Mouse (Mus musculus) hindbrain, embryonic 16.5 days (tissue): Measurements from ENCODE around the gene Trpc4ap. TPM values are rescaled to one million over a fixed set of nuclear protein-coding genes. Genes with fewer than 3 reads are reported as not detected.

Source experiments
- ATAC-seq: fragments of 200-750 bp; cut with Nextera tagmentation; 2 replicates; pipeline ENCODE4 v1.8.0; 2017; ENCODE audit warnings: moderate TSS enrichment, moderate library complexity
- H3K27ac ChIP-seq: fragments of 300-500 bp; sonication (generic); 2 replicates; pipeline ENCODE4 v1.5.1; 2014; ENCODE audit warnings: low read depth, mild to moderate bottlenecking, control low read depth, low read length, moderate library complexity
- H3K27me3 ChIP-seq: fragments of 300-500 bp; sonication (generic); replicated peaks from 2 replicates; pipeline ENCODE4 v1.6.1; 2014; ENCODE audit warnings: low read length; ENCODE audit not compliant: control insufficient read depth, insufficient read depth
- H3K36me3 ChIP-seq: fragments of 300-500 bp; sonication (generic); 2 replicates; pipeline ENCODE4 v1.6.1; 2014; ENCODE audit warnings: mild to moderate bottlenecking, low read length, moderate library complexity, mixed read lengths; ENCODE audit not compliant: control insufficient read depth, insufficient read depth
- H3K4me1 ChIP-seq: fragments of 300-500 bp; sonication (generic); 2 replicates; pipeline ENCODE4 v1.6.1; 2014; ENCODE audit warnings: low read depth, low read length; ENCODE audit not compliant: control insufficient read depth, insufficient read depth
- H3K4me2 ChIP-seq: fragments of 300-500 bp; sonication (generic); 2 replicates; pipeline ENCODE4 v1.6.1; 2014; ENCODE audit warnings: mild to moderate bottlenecking, low read length, control low read depth, moderate library complexity
- H3K4me3 ChIP-seq: fragments of 300-500 bp; sonication (generic); 2 replicates; pipeline ENCODE4 v1.5.1; 2014; ENCODE audit warnings: mild to moderate bottlenecking, low read length, control low read depth, moderate library complexity
- H3K9ac ChIP-seq: fragments of 300-500 bp; sonication (generic); 2 replicates; pipeline ENCODE4 v1.6.1; 2014; ENCODE audit warnings: low read depth, mild to moderate bottlenecking, control low read depth, low read length, moderate library complexity
- H3K9me3 ChIP-seq: fragments of 300-500 bp; sonication (generic); 2 replicates; pipeline ENCODE4 v1.6.1; 2014; ENCODE audit warnings: mild to moderate bottlenecking, low read length, moderate library complexity; ENCODE audit not compliant: control insufficient read depth
- WGBS: fragments of 180-500 bp; shearing (Covaris S2); extraction: QIAGEN DNeasy Blood & Tissue Kit; methylation state at CpG from one replicate; pipeline ENCODE4 v1.1.7; 2014; 5-methylcytosine and 5-hydroxymethylcytosine counted together
- polyA plus RNA-seq: library from polyadenylated mRNA; unstranded; fragments of >200 nt; fragmentation: Nextera tagmentation; extraction: Ambion mirVana; gene quantifications from 2 replicates; pipeline ENCODE4 v1.2.1, GENCODE M21; 2015

The Trpc4ap gene
- polyA plus RNA-seq, 1 experiment from 2014 or later: 155 TPM

GRCm38 (mm10) chr2:155683137-155683536 lies 9.0 kb downstream of the Trpc4ap start:
- Histone ChIP-seq H3K9ac (no peak overlapping the region), H3K36me3 (no peaks in the 10 kb centered on the region), H3K27ac (no peak overlapping the region), H3K9me3 (no peaks in the 10 kb centered on the region), H3K4me3 (no peak overlapping the region), H3K4me2 (no peak overlapping the region), H3K27me3 (no peaks in the 10 kb centered on the region), H3K4me1 (no peaks in the 10 kb centered on the region; the same call in 1 of the 2 replicates)
- ATAC-seq: no peak
- 70% methylated on average over 3 of the region's 3 CpGs for WGBS

- 92% methylated on average over 2 of the region's 2 CpGs for WGBS
These were observed 10.3 kb downstream of the Trpc4ap start for GRCm38 (mm10) chr2:155681874-155682273.

GRCm38 (mm10) chr2:155681194-155681593 lies 11.0 kb downstream of the Trpc4ap start:
- Histone ChIP-seq H3K27me3 (no peaks in the 10 kb centered on the region), H3K4me1 (no peaks in the 10 kb centered on the region; the same call in 1 of the 2 replicates), H3K9me3 (no peaks in the 10 kb centered on the region), H3K27ac (no peak overlapping the region), H3K36me3 (no peaks in the 10 kb centered on the region), H3K4me2 (no peak overlapping the region), H3K4me3 (no peak overlapping the region), H3K9ac (no peak overlapping the region)
- 71% methylated on average over 8 of the region's 8 CpGs for WGBS
- ATAC-seq: no peak

More at GRCm38 (mm10) chr2:155681874-155682273, 10.3 kb downstream of the Trpc4ap start:
- Histone ChIP-seq H3K4me2 (no peak overlapping the region), H3K36me3 (no peaks in the 10 kb centered on the region), H3K9ac (no peak overlapping the region), H3K27ac (no peak overlapping the region), H3K4me3 (no peak overlapping the region), H3K4me1 (no peaks in the 10 kb centered on the region; the same call in 1 of the 2 replicates), H3K27me3 (no peaks in the 10 kb centered on the region), H3K9me3 (no peaks in the 10 kb centered on the region)
- ATAC-seq: no peak

- Histone ChIP-seq H3K4me2 (no peak overlapping the region), H3K9me3 (no peaks in the 10 kb centered on the region), H3K4me3 (no peak overlapping the region), H3K9ac (no peak overlapping the region), H3K36me3 (no peaks in the 10 kb centered on the region), H3K27ac (no peak overlapping the region), H3K4me1 (no peaks in the 10 kb centered on the region), H3K27me3 (no peaks in the 10 kb centered on the region)
- ATAC-seq: no peak
- 66% methylated on average over 5 of the region's 5 CpGs for WGBS
These were observed 11.6 kb downstream of the Trpc4ap start for GRCm38 (mm10) chr2:155680591-155680990.

- Histone ChIP-seq H3K9ac (no peak overlapping the region), H3K4me2 (no peak overlapping the region), H3K9me3 (no peaks in the 10 kb centered on the region), H3K36me3 (no peaks in the 10 kb centered on the region), H3K27me3 (no peaks in the 10 kb centered on the region), H3K4me1 (no peaks in the 10 kb centered on the region), H3K27ac (no peak overlapping the region), H3K4me3 (no peak overlapping the region)
- no peak for ATAC-seq
- WGBS: 94% methylated on average over 4 of the region's 4 CpGs
These were observed 12.5 kb downstream of the Trpc4ap start for GRCm38 (mm10) chr2:155679586-155680110.

- H3K9me3 ChIP-seq: no peaks in the 10 kb centered on the region
- no peaks in the 10 kb centered on the region for H3K27me3 ChIP-seq
- WGBS: 68% methylated on average over 4 of the region's 4 CpGs
- ATAC-seq: no peak
- no peak overlapping the region for H3K4me3 ChIP-seq
- H3K4me1 ChIP-seq: no peaks in the 10 kb centered on the region; the same call in 1 of the 2 replicates
- H3K27ac ChIP-seq: no peak overlapping the region
- H3K36me3 ChIP-seq: peaks cover 9% of the 10 kb centered on the region; the same call in 1 of the 2 replicates
- H3K9ac ChIP-seq: no peak overlapping the region
- no peak overlapping the region for H3K4me2 ChIP-seq
These were observed 17.1 kb downstream of the Trpc4ap start for GRCm38 (mm10) chr2:155675118-155675517.

GRCm38 (mm10) chr2:155673546-155673945 lies 18.6 kb downstream of the Trpc4ap start:
- ATAC-seq: no peak
- Histone ChIP-seq H3K27ac (no peak overlapping the region), H3K36me3 (peaks cover 9% of the 10 kb centered on the region; the same call in 1 of the 2 replicates), H3K9ac (no peak overlapping the region), H3K27me3 (no peaks in the 10 kb centered on the region), H3K4me1 (no peaks in the 10 kb centered on the region; the same call in 1 of the 2 replicates), H3K4me3 (no peak overlapping the region), H3K4me2 (no peak overlapping the region), H3K9me3 (no peaks in the 10 kb centered on the region)
- 33% methylated on average over 2 of the region's 2 CpGs for WGBS

GRCm38 (mm10) chr2:155671236-155671635 lies 20.9 kb downstream of the Trpc4ap start:
- ATAC-seq: no peak
- Histone ChIP-seq H3K9me3 (no peaks in the 10 kb centered on the region), H3K4me2 (no peak overlapping the region), H3K36me3 (peaks cover 13% of the 10 kb centered on the region), H3K27ac (no peak overlapping the region), H3K4me3 (no peak overlapping the region), H3K9ac (no peak overlapping the region), H3K27me3 (no peaks in the 10 kb centered on the region), H3K4me1 (no peaks in the 10 kb centered on the region; the same call in 1 of the 2 replicates)
- 75% methylated on average over 4 of the region's 4 CpGs for WGBS

GRCm38 (mm10) chr2:155668461-155668860 lies 23.7 kb downstream of the Trpc4ap start:
- no peak for ATAC-seq
- Histone ChIP-seq H3K27me3 (no peaks in the 10 kb centered on the region), H3K4me1 (no peaks in the 10 kb centered on the region; the same call in 1 of the 2 replicates), H3K27ac (no peak overlapping the region), H3K9ac (no peak overlapping the region), H3K4me2 (no peak overlapping the region), H3K9me3 (no peaks in the 10 kb centered on the region), H3K36me3 (peaks cover 34% of the 10 kb centered on the region), H3K4me3 (no peak overlapping the region)
- WGBS: 87% methylated on average over 4 of the region's 4 CpGs
